Mouse (Mus musculus): Measurements from ENCODE around the gene Smarcal1. TPM values are rescaled to one million over a fixed set of nuclear protein-coding genes. Genes with fewer than 3 reads are reported as not detected.
A peak's percentile ranks its signal among the peaks of the same experiment; 100 is the strongest.

Gene Smarcal1
- polyA plus RNA-seq, 1 experiment: 47.7 TPM

DNA sequence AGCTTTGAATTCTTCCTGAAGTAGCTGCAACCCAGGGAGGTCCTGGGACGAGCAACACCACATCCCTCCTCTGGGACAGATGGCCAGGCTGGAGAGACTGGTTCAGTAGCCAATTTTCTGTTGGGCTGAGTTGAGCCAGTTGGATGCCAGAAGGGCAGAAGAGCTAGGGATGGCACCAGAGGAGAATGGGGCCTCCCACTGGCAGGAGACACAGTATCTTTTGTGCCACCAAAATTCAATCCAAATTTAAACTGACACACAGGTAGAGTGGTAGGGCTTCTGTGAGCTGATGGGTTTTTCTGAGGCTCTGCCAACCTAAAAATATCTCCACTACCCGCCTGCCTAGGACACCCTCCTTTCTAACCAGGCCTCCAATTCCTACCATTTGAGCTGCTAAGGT lies 24.4 kb upstream of the Smarcal1 start:
- 2% methylated on average over 2 of the region's 2 CpGs for WGBS
- DNase-seq: peak; percentile 84 to 95
- H3K4me1 ChIP-seq (ENCODE audit: control insufficient read depth, insufficient read depth, low read length): peaks cover 16% of the 10 kb centered on the region
- no peak for TF ChIP-seq CTCF (IDR thresholded peaks at IDR 0.05; ENCODE audit: borderline replicate concordance, insufficient read depth, low read depth, low read length)
- TF ChIP-seq POLR2A (IDR thresholded peaks at IDR 0.05; ENCODE audit: borderline replicate concordance, insufficient read depth, low read length): no peak
- no peaks in the 10 kb centered on the region for H3K27me3 ChIP-seq (ENCODE audit: control insufficient read depth, insufficient read depth, low read length)
- no peak overlapping the region for H3K27ac ChIP-seq (ENCODE audit: insufficient read depth, low read length)
- H3K4me3 ChIP-seq (replicated peaks; ENCODE audit: insufficient read depth, low read depth, low read length): no peak overlapping the region

DNA sequence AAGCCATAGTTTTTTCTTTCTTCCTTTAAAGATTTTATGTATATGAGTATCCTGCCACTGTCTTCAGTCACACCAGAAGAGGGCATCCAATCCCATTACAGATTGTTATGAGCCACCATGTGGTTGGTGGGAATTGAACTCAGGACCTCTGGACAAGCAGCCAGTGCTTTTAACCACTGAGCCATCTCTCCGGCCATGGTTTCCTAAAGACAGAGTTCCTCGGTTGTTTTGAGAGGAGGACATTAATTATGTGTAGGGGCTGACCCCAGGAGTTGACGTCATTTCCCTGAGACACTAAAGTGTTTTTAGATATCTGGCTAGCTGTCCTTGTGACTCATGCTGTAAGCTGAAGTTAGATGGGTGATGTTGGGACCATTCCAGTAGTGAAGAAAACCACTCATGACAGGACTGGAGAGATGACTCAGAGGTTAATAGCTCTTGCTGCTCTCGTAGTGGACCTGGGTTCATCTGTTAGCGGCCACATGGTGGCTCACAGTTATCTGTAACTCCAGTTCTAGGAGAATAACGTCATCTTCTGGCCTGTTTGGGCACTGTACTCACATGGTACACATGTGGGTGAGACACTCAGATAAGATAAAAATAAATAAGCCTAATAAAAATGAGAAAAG lies 18.6 kb upstream of the Smarcal1 start:
- no peak overlapping the region for H3K27ac ChIP-seq (ENCODE audit: insufficient read depth, low read length)
- no peak for TF ChIP-seq POLR2A (IDR thresholded peaks at IDR 0.05; ENCODE audit: borderline replicate concordance, insufficient read depth, low read length)
- 84% methylated on average over 6 of the region's 6 CpGs for WGBS
- peaks cover 9% of the 10 kb centered on the region for H3K4me1 ChIP-seq (ENCODE audit: control insufficient read depth, insufficient read depth, low read length)
- H3K27me3 ChIP-seq (ENCODE audit: control insufficient read depth, insufficient read depth, low read length): no peaks in the 10 kb centered on the region
- no peak overlapping the region for H3K4me3 ChIP-seq (replicated peaks; ENCODE audit: insufficient read depth, low read depth, low read length)
- DNase-seq: no peak

DNA sequence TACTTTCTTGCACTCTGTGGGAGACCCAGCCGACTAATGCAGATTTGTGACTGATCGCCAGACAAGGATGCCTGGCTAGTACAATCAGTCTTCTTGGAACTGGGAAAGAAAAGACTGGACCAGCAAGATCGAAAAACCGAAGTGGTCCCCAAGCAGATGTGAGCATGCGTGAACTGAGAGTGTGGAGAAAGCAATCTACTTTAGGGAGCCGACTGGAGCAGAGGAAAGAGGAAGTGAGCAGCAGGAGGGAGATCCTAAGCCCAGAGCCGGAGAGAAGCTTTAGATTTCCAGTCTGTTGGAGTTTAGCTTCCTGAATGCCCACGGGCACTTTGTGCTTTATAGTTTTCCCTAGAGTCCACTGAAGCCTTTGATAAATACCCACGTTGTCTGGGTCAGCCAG lies 16.0 kb upstream of the Smarcal1 start:
- DNase-seq: no peak
- H3K27me3 ChIP-seq (ENCODE audit: control insufficient read depth, insufficient read depth, low read length): no peaks in the 10 kb centered on the region
- H3K4me3 ChIP-seq (replicated peaks; ENCODE audit: insufficient read depth, low read depth, low read length): no peak overlapping the region
- no peaks in the 10 kb centered on the region; the same call in 1 of the 2 replicates for H3K4me1 ChIP-seq (ENCODE audit: control insufficient read depth, insufficient read depth, low read length)
- H3K27ac ChIP-seq (ENCODE audit: insufficient read depth, low read length): no peak overlapping the region
- 25% methylated on average over 9 of the region's 9 CpGs for WGBS
- no peak for TF ChIP-seq POLR2A (IDR thresholded peaks at IDR 0.05; ENCODE audit: borderline replicate concordance, insufficient read depth, low read length)
- no peak for TF ChIP-seq CTCF (IDR thresholded peaks at IDR 0.05; ENCODE audit: borderline replicate concordance, insufficient read depth, low read depth, low read length)

DNA sequence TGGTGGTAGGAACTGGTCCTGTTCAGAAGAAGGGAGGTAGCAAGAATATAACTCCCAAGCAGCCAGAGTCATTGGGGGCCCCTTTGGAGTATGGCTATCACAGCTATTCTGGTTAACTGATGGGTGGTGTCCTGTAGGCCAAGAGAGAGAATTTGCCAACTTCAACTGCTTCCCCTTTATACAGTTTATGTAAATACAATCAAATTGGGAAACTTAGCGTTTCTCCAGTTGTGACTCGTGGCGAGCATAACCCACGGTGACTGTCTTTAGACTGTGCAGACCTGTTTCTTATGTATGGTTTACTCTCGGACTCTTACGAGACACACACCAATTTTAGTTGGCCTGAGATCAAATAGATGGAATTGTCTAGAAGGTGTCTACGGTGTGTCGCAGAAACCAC lies 14.3 kb upstream of the Smarcal1 start:
- no peaks in the 10 kb centered on the region for H3K27me3 ChIP-seq (ENCODE audit: control insufficient read depth, insufficient read depth, low read length)
- H3K4me1 ChIP-seq (ENCODE audit: control insufficient read depth, insufficient read depth, low read length): no peaks in the 10 kb centered on the region
- H3K4me3 ChIP-seq (replicated peaks; ENCODE audit: insufficient read depth, low read depth, low read length): no peak overlapping the region
- TF ChIP-seq CTCF (IDR thresholded peaks at IDR 0.05; ENCODE audit: borderline replicate concordance, insufficient read depth, low read depth, low read length) (no peak), POLR2A (IDR thresholded peaks at IDR 0.05; ENCODE audit: borderline replicate concordance, insufficient read depth, low read length) (no peak)
- 97% methylated on average over 8 of the region's 8 CpGs for WGBS
- DNase-seq: no peak
- no peak overlapping the region for H3K27ac ChIP-seq (ENCODE audit: insufficient read depth, low read length)

DNA sequence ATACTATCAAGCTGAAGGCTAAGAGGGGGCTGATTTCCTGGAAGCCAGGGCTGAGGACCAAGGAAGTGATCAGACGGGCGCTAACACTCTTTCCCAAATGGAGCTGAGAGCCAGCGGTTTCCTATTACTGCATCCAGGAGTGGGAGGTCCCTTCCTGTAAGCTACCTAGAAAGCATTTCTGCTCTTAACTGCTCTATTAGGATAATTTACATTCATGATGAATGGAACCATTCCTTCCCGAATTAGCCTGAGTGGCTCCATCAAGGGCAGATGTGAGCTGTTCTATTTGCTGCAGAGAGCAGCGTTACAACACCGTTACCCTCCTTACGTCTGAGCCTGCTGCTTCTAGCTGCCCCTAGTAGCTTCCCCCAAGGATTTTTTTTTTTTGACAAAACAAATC lies 9.0 kb upstream of the Smarcal1 start:
- DNase-seq: no peak
- TF ChIP-seq POLR2A (IDR thresholded peaks at IDR 0.05; ENCODE audit: borderline replicate concordance, insufficient read depth, low read length) (no peak), CTCF (IDR thresholded peaks at IDR 0.05; ENCODE audit: borderline replicate concordance, insufficient read depth, low read depth, low read length) (no peak)
- Histone ChIP-seq H3K27ac (ENCODE audit: insufficient read depth, low read length) (no peak overlapping the region), H3K27me3 (ENCODE audit: control insufficient read depth, insufficient read depth, low read length) (no peaks in the 10 kb centered on the region), H3K4me3 (replicated peaks; ENCODE audit: insufficient read depth, low read depth, low read length) (no peak overlapping the region), H3K4me1 (ENCODE audit: control insufficient read depth, insufficient read depth, low read length) (no peaks in the 10 kb centered on the region)
- WGBS: 89% methylated on average over 7 of the region's 7 CpGs

DNA sequence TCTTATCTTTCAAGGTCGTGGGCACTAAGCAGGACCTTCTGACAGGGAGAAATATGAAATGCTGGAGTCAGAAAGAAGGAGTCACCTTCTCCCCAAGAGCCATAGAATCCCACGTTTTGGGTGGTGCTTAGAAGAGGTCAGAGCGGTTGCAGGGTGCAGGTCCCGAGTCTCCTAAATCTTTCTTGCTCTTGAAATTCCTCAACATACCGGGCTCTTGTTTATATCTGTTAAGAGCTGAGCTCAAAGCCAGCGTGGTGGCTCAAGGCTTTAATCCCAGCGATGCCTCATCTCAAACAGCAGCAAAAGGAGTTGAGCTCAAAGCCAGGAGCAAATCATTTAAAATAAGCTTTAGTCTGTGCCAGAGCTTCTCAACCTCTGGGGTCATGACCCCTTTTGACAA lies 8.4 kb upstream of the Smarcal1 start:
- H3K27ac ChIP-seq (ENCODE audit: insufficient read depth, low read length): no peak overlapping the region
- no peaks in the 10 kb centered on the region for H3K4me1 ChIP-seq (ENCODE audit: control insufficient read depth, insufficient read depth, low read length)
- DNase-seq: no peak
- no peak overlapping the region for H3K4me3 ChIP-seq (replicated peaks; ENCODE audit: insufficient read depth, low read depth, low read length)
- H3K27me3 ChIP-seq (ENCODE audit: control insufficient read depth, insufficient read depth, low read length): no peaks in the 10 kb centered on the region
- TF ChIP-seq POLR2A (IDR thresholded peaks at IDR 0.05; ENCODE audit: borderline replicate concordance, insufficient read depth, low read length) (no peak), CTCF (IDR thresholded peaks at IDR 0.05; ENCODE audit: borderline replicate concordance, insufficient read depth, low read depth, low read length) (no peak)
- WGBS: 74% methylated on average over 7 of the region's 7 CpGs

DNA sequence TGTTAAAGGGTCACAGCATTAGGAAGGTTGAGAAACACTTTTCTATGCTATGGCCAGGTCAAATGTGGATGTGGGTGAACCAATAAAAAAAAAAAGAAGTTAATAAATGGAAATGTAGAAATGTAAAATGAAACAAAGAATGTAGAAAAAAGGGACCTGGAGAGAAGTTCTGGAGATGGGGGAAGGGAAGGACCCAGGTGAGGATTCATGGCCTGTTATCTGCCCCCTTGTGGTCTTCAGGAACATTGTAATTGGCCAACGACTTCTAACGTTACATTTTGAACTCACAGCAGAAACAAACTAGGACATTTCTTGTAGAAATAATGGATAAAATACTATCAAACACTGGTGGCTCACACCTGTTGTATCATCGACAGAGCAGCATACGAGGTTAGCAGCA lies 7.9 kb upstream of the Smarcal1 start:
- no peak for DNase-seq
- no peaks in the 10 kb centered on the region for H3K4me1 ChIP-seq (ENCODE audit: control insufficient read depth, insufficient read depth, low read length)
- no peaks in the 10 kb centered on the region for H3K27me3 ChIP-seq (ENCODE audit: control insufficient read depth, insufficient read depth, low read length)
- H3K4me3 ChIP-seq (replicated peaks; ENCODE audit: insufficient read depth, low read depth, low read length): no peak overlapping the region
- 53% methylated on average over 4 of the region's 4 CpGs for WGBS
- no peak overlapping the region for H3K27ac ChIP-seq (ENCODE audit: insufficient read depth, low read length)
- TF ChIP-seq CTCF (IDR thresholded peaks at IDR 0.05; ENCODE audit: borderline replicate concordance, insufficient read depth, low read depth, low read length): peak; percentile 63; the same call in 1 of the 2 replicates
- TF ChIP-seq POLR2A (IDR thresholded peaks at IDR 0.05; ENCODE audit: borderline replicate concordance, insufficient read depth, low read length): no peak

DNA sequence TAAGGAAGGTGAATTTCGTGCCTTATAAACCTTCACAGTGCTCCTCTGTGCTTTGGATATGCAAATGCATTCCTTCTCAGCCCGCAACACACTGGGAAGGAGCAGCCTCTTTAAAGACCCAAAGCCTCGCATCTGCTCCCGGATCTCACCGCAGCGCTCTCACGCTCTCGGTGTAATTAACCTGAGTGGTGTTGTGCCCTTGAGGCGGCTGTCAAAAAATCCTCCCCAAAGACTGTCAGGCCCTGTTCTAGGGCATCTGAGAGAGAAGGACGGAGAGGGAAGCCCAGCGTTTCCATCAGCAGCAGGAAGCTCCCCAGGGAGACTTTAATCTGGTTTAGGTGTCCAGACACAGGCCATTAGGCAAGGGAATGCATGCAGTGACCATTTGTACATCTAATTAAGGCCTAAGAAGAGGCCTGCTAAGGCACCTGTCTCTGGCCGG lies 5.5 kb upstream of the Smarcal1 start:
- no peak for DNase-seq
- no peaks in the 10 kb centered on the region for H3K27me3 ChIP-seq (ENCODE audit: control insufficient read depth, insufficient read depth, low read length)
- no peaks in the 10 kb centered on the region for H3K4me1 ChIP-seq (ENCODE audit: control insufficient read depth, insufficient read depth, low read length)
- no peak overlapping the region for H3K27ac ChIP-seq (ENCODE audit: insufficient read depth, low read length)
- no peak overlapping the region for H3K4me3 ChIP-seq (replicated peaks; ENCODE audit: insufficient read depth, low read depth, low read length)
- WGBS: 37% methylated on average over 12 of the region's 12 CpGs
- TF ChIP-seq CTCF (IDR thresholded peaks at IDR 0.05; ENCODE audit: borderline replicate concordance, insufficient read depth, low read depth, low read length) (no peak), POLR2A (IDR thresholded peaks at IDR 0.05; ENCODE audit: borderline replicate concordance, insufficient read depth, low read length) (no peak)

All from cerebellum, adult 2 months (tissue).